Mouse (Mus musculus): ENCODE data around the gene Dcaf1.

- TF ChIP-seq TAL1 (IDR thresholded peaks at IDR 0.05; ENCODE audit: low read length) (no peak), ZC3H11A (IDR thresholded peaks at IDR 0.05; ENCODE audit: low read depth, low read length) (no peak), ETS1 (IDR thresholded peaks at IDR 0.05; ENCODE audit: low read depth, low read length) (no peak), POLR2A (IDR thresholded peaks at IDR 0.05; ENCODE audit: control insufficient read depth in 1 of 2, insufficient read depth in 1 of 2, low read depth in 1 of 2, low read length in 2 of 2, poor library complexity in 1 of 2) (no peak)
Measured at GRCm38 (mm10) chr9:106908715-106909114, 87.0 kb downstream of the Dcaf1 start.

Measured in MEL (cell line).